ENCODE assay signal across 23 mouse cellular contexts in the genomic region with DNA sequence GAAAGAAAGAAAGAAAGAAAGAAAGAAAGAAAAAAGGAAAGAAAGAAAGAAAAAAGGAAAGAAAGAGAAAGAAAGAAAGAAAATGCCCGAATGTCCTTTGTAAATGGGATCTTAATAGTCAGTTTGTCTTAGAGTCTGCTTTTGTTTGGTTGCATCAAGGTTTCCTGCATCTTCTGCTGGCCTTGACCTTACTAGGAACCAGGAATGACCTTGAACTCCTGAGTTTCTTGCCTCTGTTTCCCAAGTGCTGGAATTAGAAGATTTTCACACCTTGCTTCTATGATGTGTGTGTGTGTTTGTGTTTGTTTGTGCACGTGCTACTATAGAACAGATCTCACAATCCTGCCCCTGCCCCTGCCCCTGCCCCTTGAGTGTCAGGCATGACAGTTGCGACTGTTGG. TPM values are rescaled to one million over a fixed set of nuclear protein-coding genes. Genes with fewer than 3 reads are reported as not detected.
"Had no signal": no experiment of that assay in that cellular context is flagged by ENCODE, and none has a peak within 500 bp of the region (broad histone marks: within the 10 kb centered on the region; RNA-seq: fewer than 3 reads in every experiment).

No protein-coding gene starts in this region.

- H3K4me2 ChIP-seq: lung, embryonic 15.5 days; midbrain, embryonic 11.5 days; midbrain, embryonic 13.5 days; midbrain, embryonic 15.5 days; neural tube, embryonic 12.5 days had no signal

- H3K9me3 ChIP-seq: lung, embryonic 15.5 days; megakaryocyte, embryonic 14.5 days; midbrain, embryonic 13.5 days; midbrain, embryonic 15.5 days; neural tube, embryonic 12.5 days had no signal

- H3K36me3 ChIP-seq: lung, embryonic 15.5 days; midbrain, embryonic 13.5 days; midbrain, embryonic 15.5 days; neural tube, embryonic 12.5 days had no signal

- H3K4me3 ChIP-seq: lung, embryonic 15.5 days; megakaryocyte, embryonic 14.5 days; midbrain, embryonic 13.5 days; midbrain, embryonic 15.5 days; neural tube, embryonic 12.5 days had no signal

- H3K9ac ChIP-seq: liver, embryonic 14.5 days; lung, embryonic 15.5 days; midbrain, embryonic 13.5 days; midbrain, embryonic 15.5 days; neural tube, embryonic 12.5 days had no signal

- DNase-seq: lung, adult 2 months; lung, postnatal 14 days; lung, postnatal 36 days; retina, postnatal 1 day; right cerebral cortex, adult 18-20 months; right cerebral cortex, postnatal 25 days; right cerebral cortex, postnatal 4 days; spleen, adult 18-20 months; thymus, adult 18-20 months; thymus, postnatal 14 days; thymus, postnatal 36 days had no signal

- ATAC-seq: lung, postnatal 0 days; midbrain, embryonic 13.5 days; midbrain, embryonic 15.5 days had no signal

- H3K27ac ChIP-seq: liver, embryonic 14.5 days; lung, embryonic 15.5 days; midbrain, embryonic 13.5 days; midbrain, embryonic 15.5 days; neural tube, embryonic 12.5 days had no signal

- H3K27me3 ChIP-seq: lung, embryonic 15.5 days; midbrain, embryonic 15.5 days; neural tube, embryonic 12.5 days had no signal

RNA-seq across cellular contexts. Expression of a gene that starts 39.0 kb away (rescaled TPM):
- polyA plus RNA-seq: liver, embryonic 14.5 days; liver, embryonic 16.5 days; macrophage; midbrain, embryonic 11.5 days; midbrain, embryonic 13.5 days; small intestine, adult 2 months; stomach, embryonic 14.5 days had no signal
